Mouse (Mus musculus): ENCODE measurements around the gene Dcaf8.

Gene Dcaf8

DNA sequence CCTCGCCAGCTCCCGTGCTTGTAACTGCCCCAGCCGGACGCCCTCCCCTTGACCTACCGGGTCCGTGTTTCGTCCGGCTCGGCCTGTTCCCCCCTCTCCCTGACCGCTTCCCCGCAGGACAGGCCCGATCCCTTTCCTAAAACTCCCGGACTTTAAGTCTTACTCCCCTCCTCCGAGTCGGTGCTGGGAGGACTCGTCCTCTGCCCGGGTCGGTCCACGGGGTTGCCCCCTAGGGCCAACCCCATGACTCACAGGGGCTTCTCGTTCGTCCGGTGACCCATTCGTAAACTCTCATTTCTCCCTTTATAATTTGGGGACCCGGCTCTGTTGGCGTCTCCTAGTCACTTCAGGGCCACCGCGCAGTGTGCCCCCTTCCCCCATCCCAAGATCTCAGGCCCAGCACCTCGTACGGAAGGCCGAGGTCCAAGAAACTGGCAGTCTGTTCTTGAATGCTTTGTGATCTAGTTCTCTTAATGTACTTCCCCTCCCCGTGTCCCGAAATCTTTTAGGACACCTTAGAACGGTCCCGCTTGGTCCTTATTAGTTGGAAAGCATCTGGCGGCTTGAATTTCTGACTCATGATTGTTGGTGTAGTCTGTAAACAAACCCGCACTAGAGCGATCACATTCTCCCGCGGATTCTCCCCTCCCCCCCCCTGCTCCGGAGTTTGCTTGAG lies 533 bp downstream of the Dcaf8 start:
- no peak for DNase-seq (ENCODE audit: extremely low read depth, low read depth, low spot score)

DNA sequence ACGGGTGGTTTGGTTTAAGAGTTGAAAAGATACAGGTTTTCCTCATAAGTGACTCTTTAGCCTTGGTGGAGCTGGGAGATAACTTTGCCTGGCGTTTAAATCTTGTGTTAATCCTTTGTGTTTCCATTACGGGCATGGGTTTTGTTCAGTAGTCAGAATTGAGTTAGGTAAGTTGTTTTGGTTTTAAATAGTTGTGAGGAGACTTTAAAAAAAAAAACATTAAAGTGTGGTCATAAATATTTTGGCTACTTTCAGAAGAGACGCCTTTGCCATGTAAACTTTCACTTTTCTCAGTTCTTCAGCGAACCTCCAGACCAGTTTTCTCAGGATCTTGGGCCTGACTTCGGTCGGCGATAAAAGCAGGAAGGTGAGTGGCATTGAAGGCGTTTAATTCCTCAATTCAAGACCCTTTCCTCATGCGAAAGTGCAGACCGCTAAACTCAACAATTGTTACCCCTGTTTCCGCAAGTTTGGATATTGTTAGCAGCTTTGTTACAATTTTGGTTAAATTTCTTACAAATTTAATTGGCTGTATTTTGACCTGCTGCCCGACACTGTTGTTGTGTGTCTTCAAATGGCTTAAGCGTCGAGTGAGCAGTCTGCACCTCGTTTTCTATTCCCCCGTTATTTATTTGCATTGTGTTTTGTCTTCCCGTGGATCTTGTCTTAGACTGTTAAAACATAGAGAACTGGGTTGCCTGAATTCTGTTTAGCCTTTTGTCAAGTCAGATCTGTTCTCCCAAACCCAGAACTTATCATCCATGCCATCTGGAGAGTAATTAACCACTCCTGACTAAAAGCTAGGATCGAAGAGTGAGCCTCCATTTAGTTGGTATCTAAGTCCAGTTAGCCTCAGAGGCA lies 1.3 kb downstream of the Dcaf8 start:
- DNase-seq (ENCODE audit: extremely low read depth, low read depth, low spot score): no peak

DNA sequence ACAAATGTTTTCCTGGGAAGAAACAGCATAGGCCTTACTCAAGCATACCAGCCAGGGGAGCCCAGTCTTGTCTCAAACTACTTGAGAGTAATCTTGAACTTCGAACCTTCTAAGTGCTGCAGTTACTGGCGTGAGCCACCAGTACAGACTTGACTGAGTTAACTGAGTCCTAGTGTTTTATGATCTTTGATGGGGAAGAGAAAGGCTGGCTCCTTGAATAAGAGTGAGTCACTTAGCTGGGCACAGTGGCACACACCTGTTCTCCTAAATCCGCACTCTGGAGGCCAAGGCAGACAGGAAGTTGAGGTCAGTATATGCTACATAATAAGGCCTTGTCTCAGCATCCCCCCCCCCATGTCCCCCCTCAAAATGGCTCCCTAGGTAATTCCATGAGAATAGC lies 6.7 kb downstream of the Dcaf8 start:
- no peak for DNase-seq (ENCODE audit: extremely low read depth, low read depth, low spot score)

- DNase-seq (ENCODE audit: extremely low read depth, low read depth, low spot score): no peak
These were observed 7.6 kb downstream of the Dcaf8 start for GRCm38 (mm10) chr1:172155518-172155917.

DNA sequence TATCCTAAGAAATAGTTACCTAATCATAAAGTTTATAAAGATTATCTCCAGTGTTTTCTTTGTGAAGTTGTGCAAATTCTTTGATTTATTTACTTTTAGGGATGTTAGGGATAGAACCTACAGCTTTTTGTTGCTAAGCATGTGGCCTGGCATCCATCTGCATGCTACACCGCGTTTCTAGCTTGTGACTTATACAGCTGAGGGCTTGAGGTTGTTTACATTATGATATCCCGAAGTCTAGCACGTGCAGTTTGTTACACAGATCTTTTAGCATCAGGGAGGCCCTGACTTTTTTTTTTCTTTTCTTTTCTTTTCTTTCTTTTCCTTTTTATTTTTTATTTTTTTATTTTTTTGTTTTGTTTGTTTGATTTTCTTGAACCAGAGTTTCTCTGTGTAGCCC lies 12.1 kb downstream of the Dcaf8 start:
- no peak for DNase-seq (ENCODE audit: extremely low read depth, low read depth, low spot score)

GRCm38 (mm10) chr1:172160508-172160907 lies 12.6 kb downstream of the Dcaf8 start:
- no peak for DNase-seq (ENCODE audit: extremely low read depth, low read depth, low spot score)

- no peak for DNase-seq (ENCODE audit: extremely low read depth, low read depth, low spot score)
These were observed 14.1 kb downstream of the Dcaf8 start for GRCm38 (mm10) chr1:172162009-172162408.

DNA sequence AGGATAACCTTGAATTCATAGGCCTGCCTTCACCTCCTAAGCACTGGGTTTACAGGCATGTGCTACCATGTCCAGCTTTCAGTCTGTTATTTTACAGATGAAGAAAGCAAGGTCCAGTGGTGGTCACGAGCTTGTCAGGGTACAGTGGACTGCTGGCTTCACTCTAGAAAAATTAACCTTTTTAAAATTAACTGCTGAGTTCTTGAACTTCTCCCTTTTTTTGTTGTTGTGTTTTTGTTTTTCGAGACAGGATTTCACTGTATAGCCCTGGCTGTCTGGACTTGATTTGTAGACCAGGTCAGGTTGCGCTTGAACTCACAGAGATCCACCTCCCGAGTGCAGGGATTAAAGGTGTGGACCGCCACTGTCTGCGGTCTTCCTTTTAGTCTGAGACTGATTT lies 15.1 kb downstream of the Dcaf8 start:
- no peak for DNase-seq (ENCODE audit: extremely low read depth, low read depth, low spot score)

GRCm38 (mm10) chr1:172167911-172168310 lies 20.0 kb downstream of the Dcaf8 start:
- DNase-seq (ENCODE audit: extremely low read depth, low read depth, low spot score): no peak

DNA sequence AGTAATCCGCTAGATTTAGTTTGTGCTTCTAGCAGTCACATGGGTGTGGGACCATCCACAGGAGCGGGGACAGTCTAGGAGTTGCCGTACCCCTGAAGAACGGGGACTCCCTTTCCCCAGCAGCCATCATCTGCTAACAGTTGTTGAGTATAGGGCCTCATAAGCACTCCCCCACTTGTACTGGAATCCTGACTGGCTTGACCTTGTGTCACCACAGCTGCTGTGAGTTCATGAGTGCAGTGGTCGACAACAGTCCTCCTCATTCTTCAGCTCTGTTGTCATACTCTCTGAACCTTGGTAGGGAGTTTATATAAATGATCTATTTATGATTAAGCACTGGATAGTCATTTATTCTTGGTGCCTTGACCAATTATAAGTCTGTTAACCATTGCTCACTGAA lies 21.9 kb downstream of the Dcaf8 start:
- DNase-seq (ENCODE audit: extremely low read depth, low read depth, low spot score): no peak

DNA sequence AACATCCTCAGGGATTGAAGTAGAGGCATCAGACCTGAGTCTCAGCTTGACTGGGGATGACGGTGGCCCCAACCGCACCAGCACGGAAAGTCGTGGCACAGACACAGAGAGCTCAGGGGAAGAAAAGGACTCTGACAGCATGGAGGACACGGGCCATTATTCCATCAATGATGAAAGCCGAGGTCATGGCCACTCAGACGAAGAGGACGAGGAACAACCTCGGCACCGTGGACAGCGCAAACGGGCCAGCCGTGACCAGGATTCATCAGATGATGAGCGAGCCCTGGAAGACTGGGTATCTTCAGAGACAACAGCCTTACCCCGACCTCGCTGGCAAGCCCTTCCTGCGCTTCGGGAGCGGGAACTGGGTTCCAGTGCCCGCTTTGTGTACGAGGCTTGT lies 24.5 kb downstream of the Dcaf8 start:
- DNase-seq (ENCODE audit: extremely low read depth, low read depth, low spot score): no peak

DNA sequence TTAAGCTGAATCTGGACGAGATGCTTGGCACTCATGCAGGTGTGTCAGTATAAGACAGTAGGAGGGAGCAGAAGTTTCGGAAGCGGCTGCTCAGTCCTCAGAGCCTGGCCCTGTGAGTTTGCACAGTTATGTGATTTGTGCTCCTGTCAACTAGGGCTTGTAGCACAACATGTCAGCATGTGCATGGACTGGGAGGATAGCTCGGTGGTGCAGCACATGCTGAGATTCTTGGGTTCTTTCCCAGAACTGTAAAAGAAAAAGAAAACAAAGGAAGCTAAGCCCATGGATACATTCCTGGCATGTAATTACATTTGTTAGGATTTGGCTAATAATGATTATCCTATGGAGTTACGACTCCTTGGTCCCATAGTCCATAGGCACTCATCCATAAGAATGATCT lies 25.3 kb downstream of the Dcaf8 start:
- DNase-seq (ENCODE audit: extremely low read depth, low read depth, low spot score): no peak

- DNase-seq (ENCODE audit: extremely low read depth, low read depth, low spot score): no peak
These were observed 29.9 kb downstream of the Dcaf8 start for GRCm38 (mm10) chr1:172177791-172178190.

- DNase-seq (ENCODE audit: extremely low read depth, low read depth, low spot score): no peak
These were observed 31.2 kb downstream of the Dcaf8 start for GRCm38 (mm10) chr1:172179102-172179501.

DNA sequence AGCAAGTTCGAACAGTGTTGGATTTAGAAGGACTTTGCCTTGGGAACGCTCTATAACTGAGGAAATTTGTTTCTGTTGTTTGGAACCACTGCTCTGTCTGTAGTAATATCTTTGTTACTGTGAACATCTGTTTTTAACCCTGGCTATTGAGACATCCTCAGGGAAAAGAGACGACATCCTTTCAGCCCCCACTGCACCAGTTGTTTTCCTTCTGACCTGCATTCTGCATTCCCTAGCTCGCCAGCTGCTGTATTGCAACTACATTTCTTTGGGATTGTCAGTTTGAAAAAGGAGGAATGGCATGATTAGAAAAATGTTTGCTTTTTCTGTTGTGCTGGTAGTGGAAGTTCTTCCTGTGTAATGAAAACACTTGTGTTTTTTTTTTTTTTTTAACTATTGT lies 33.0 kb downstream of the Dcaf8 start:
- DNase-seq (ENCODE audit: extremely low read depth, low read depth, low spot score): no peak

GRCm38 (mm10) chr1:172181777-172182176 lies 33.9 kb downstream of the Dcaf8 start:
- no peak for DNase-seq (ENCODE audit: extremely low read depth, low read depth, low spot score)

DNA sequence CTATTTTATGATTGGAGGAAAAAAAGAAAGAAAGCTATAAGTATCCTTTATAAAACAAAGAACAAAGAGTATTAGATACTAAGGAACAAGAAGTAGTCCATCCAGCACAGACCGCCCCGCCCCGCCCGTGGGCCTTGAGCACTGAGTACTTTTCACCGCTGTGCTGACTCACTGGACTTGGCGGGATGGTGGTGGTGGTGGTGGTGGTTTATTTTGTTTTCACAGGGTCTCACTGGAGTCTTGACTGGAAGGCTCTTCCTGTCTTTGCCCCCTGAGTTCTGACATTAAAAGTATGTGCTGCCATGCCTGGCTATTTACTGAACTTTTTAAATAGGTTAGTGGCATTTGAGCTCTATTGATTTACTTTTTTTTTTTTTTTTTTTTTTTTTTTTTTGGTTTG lies 35.2 kb downstream of the Dcaf8 start:
- DNase-seq (ENCODE audit: extremely low read depth, low read depth, low spot score): no peak

DNA sequence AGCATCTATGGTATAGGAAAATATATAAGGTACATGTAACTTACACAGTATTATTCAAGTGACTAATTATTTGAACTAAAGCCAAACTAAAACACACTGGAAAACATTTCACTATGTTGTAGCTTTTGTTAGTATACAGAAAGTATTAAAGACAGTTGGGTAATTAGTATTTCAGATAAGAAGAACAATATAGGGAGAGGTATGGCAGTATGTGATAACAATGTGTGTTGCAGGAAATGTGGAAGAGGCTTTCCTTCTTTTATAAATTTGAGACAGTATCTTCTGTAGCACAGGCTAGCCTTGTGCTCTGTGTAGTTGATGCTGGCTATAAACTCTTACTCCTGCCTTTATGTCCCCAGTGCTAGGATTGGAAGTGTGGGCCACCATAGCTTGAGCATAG lies 36.0 kb downstream of the Dcaf8 start:
- no peak for DNase-seq (ENCODE audit: extremely low read depth, low read depth, low spot score)

GRCm38 (mm10) chr1:172186401-172187289 lies 38.8 kb downstream of the Dcaf8 start:
- no peak for DNase-seq (ENCODE audit: extremely low read depth, low read depth, low spot score)

DNA sequence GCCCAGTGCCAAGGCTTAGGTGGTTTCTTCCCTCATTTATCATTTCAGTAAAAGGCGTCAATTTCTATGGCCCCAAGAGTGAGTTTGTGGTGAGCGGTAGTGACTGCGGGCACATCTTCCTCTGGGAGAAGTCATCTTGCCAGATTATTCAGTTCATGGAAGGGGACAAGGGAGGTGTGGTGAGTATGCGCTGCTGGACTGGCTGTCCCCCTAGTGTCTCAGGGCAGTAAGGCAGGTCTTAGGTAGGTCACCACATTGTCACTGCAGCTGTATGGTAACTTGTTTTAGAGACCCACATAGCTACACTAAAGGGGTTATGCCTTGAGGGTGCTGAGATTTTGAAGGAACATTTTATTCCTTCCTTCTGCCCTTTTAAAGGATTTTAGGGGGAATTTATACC lies 41.0 kb downstream of the Dcaf8 start:
- DNase-seq (ENCODE audit: extremely low read depth, low read depth, low spot score): no peak

DNA sequence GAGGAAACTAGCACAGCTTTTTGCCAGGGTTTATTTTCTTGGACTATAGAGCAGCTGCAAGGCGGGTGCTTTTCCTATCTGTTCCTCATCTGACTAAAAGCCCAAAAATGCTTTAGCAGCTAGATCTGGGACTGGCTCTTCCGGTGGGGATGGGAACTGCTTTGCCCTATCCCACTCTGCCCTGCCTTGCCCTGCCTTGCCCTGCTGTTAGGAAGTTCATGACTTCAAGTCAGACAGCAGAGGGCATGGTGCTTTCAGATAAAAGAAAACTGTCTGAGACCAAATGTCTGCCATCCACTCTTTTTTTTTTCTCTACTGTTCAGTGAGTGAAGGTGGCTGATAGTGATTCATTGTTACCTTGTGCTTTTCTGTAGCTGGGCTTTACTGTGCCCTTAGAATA lies 43.7 kb downstream of the Dcaf8 start:
- DNase-seq (ENCODE audit: extremely low read depth, low read depth, low spot score): no peak

DNA sequence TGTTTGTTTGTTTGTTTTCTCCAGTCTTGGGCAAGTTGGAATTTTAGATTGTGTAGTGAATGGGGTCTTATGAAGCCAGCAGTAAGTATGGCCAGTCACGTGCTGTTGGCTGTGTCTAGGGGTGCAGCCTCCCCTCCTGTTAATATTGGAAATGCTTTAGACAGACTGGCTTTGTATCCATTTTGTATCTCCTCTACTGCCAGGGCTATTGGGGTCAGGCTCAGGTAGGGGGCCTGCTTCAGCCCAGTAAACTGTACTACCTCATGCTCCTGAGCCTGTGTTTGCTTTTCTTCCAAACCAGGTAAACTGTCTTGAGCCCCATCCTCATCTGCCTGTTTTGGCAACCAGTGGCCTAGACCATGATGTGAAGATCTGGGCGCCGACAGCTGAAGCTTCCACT lies 44.3 kb downstream of the Dcaf8 start:
- DNase-seq (ENCODE audit: extremely low read depth, low read depth, low spot score): no peak
